Mouse (Mus musculus): ENCODE measurements around the gene Srd5a1. TPM values are rescaled to one million over a fixed set of nuclear protein-coding genes. Genes with fewer than 3 reads are reported as not detected.

Gene Srd5a1
- total and polyA plus RNA-seq, 3 experiments, result 7.7 to 10.5 TPM; not detected in 1

- TF ChIP-seq CHD2 (IDR thresholded peaks at IDR 0.05; ENCODE audit: low read length) (no peak), MYC (IDR thresholded peaks at IDR 0.05; ENCODE audit: low read depth, low read length) (no peak), CHD1 (IDR thresholded peaks at IDR 0.05; ENCODE audit: low read depth, low read length) (no peak), MAFK (IDR thresholded peaks at IDR 0.05; ENCODE audit: borderline replicate concordance, low read depth, low read length) (no peak), SIN3A (IDR thresholded peaks at IDR 0.05; ENCODE audit: low read length) (no peak), ZKSCAN1 (IDR thresholded peaks at IDR 0.05; ENCODE audit: low read depth, low read length) (no peak), KAT2A (conservative IDR thresholded peaks at IDR 0.05; ENCODE audit: low read depth, low read length) (no peak), TAL1 (IDR thresholded peaks at IDR 0.05; ENCODE audit: low read length) (no peak), POLR2A (IDR thresholded peaks at IDR 0.05; ENCODE audit: control insufficient read depth in 1 of 2, insufficient read depth in 1 of 2, low read depth in 1 of 2, low read length in 2 of 2, poor library complexity in 1 of 2) (no peak), TBP (IDR thresholded peaks at IDR 0.05; ENCODE audit: low read depth, low read length) (no peak), MEF2A (IDR thresholded peaks at IDR 0.05; ENCODE audit: extremely low read depth, insufficient replicate concordance, low read depth, low read length, poor library complexity, severe bottlenecking) (no peak), EP300 (IDR thresholded peaks at IDR 0.05; ENCODE audit: low read depth in 1 of 2, low read length in 2 of 2) (no peak)
- H3K4me3 ChIP-seq (ENCODE audit: control insufficient read depth in 1 of 2, insufficient read depth in 1 of 2, low read depth in 2 of 2, low read length in 2 of 2), result no peak overlapping the region
- no peaks in the 10 kb centered on the region for H3K36me3 ChIP-seq (ENCODE audit: control insufficient read depth in 1 of 2, insufficient read depth in 2 of 2, low read length in 2 of 2)
- no peaks in the 10 kb centered on the region for H3K9me3 ChIP-seq (replicated peaks; ENCODE audit: insufficient read depth, low read length)
- H3K79me2 ChIP-seq (ENCODE audit: control insufficient read depth, insufficient read depth, low read length, poor library complexity), result no peaks in the 10 kb centered on the region
- no peak overlapping the region for H3K27ac ChIP-seq (ENCODE audit: control insufficient read depth, low read depth, low read length)
- no peak for DNase-seq (ENCODE audit: low read depth, low spot score)
- H3K9ac ChIP-seq (ENCODE audit: control insufficient read depth, low read depth, low read length, poor library complexity, severe bottlenecking), result no peak overlapping the region
- no peaks in the 10 kb centered on the region for H3K4me1 ChIP-seq (ENCODE audit: control insufficient read depth in 1 of 2, insufficient read depth in 2 of 2, low read length in 2 of 2)
- no peaks in the 10 kb centered on the region for H3K27me3 ChIP-seq (ENCODE audit: control insufficient read depth in 1 of 2, insufficient read depth in 2 of 2, low read length in 2 of 2)
Measured at GRCm38 (mm10) chr13:69592226-69592625, 19.0 kb downstream of the Srd5a1 start.

GRCm38 (mm10) chr13:69591338-69591737 is 19.9 kb downstream of the Srd5a1 start:
- H3K79me2 ChIP-seq (ENCODE audit: control insufficient read depth, insufficient read depth, low read length, poor library complexity), result no peaks in the 10 kb centered on the region
- DNase-seq (ENCODE audit: low read depth, low spot score), result no peak
- TF ChIP-seq TAL1 (IDR thresholded peaks at IDR 0.05; ENCODE audit: low read length) (no peak), MYB (IDR thresholded peaks at IDR 0.05; ENCODE audit: low read depth, low read length) (no peak)

GRCm38 (mm10) chr13:69588263-69588662 is 23.0 kb downstream of the Srd5a1 start:
- TF ChIP-seq ETS1 (IDR thresholded peaks at IDR 0.05; ENCODE audit: low read depth, low read length) (no peak), NELFE (IDR thresholded peaks at IDR 0.05; ENCODE audit: low read depth, low read length) (no peak), JUND (IDR thresholded peaks at IDR 0.05; ENCODE audit: low read depth, low read length) (no peak), USF2 (IDR thresholded peaks at IDR 0.05; ENCODE audit: borderline replicate concordance in 1 of 2, insufficient read depth in 1 of 2, low read depth in 1 of 2, low read length in 2 of 2) (no peak), SMC3 (IDR thresholded peaks at IDR 0.05; ENCODE audit: low read depth, low read length) (no peak), TAL1 (IDR thresholded peaks at IDR 0.05; ENCODE audit: low read length) (no peak)

More at GRCm38 (mm10) chr13:69591338-69591737, 19.9 kb downstream of the Srd5a1 start:
- Histone ChIP-seq H3K4me1 (ENCODE audit: control insufficient read depth in 1 of 2, insufficient read depth in 2 of 2, low read length in 2 of 2) (no peaks in the 10 kb centered on the region), H3K9me3 (replicated peaks; ENCODE audit: insufficient read depth, low read length) (no peaks in the 10 kb centered on the region), H3K36me3 (ENCODE audit: control insufficient read depth in 1 of 2, insufficient read depth in 2 of 2, low read length in 2 of 2) (no peaks in the 10 kb centered on the region), H3K4me3 (ENCODE audit: control insufficient read depth in 1 of 2, insufficient read depth in 1 of 2, low read depth in 2 of 2, low read length in 2 of 2) (no peak overlapping the region), H3K27ac (ENCODE audit: control insufficient read depth, low read depth, low read length) (no peak overlapping the region), H3K9ac (ENCODE audit: control insufficient read depth, low read depth, low read length, poor library complexity, severe bottlenecking) (no peak overlapping the region), H3K27me3 (ENCODE audit: control insufficient read depth in 1 of 2, insufficient read depth in 2 of 2, low read length in 2 of 2) (no peaks in the 10 kb centered on the region)

More at GRCm38 (mm10) chr13:69588263-69588662, 23.0 kb downstream of the Srd5a1 start:
- Histone ChIP-seq H3K27ac (ENCODE audit: control insufficient read depth, low read depth, low read length) (no peak overlapping the region), H3K4me3 (ENCODE audit: control insufficient read depth in 1 of 2, insufficient read depth in 1 of 2, low read depth in 2 of 2, low read length in 2 of 2) (no peak overlapping the region), H3K36me3 (ENCODE audit: control insufficient read depth in 1 of 2, insufficient read depth in 2 of 2, low read length in 2 of 2) (no peaks in the 10 kb centered on the region), H3K9ac (ENCODE audit: control insufficient read depth, low read depth, low read length, poor library complexity, severe bottlenecking) (no peak overlapping the region), H3K79me2 (ENCODE audit: control insufficient read depth, insufficient read depth, low read length, poor library complexity) (no peaks in the 10 kb centered on the region), H3K27me3 (ENCODE audit: control insufficient read depth in 1 of 2, insufficient read depth in 2 of 2, low read length in 2 of 2) (no peaks in the 10 kb centered on the region), H3K4me1 (ENCODE audit: control insufficient read depth in 1 of 2, insufficient read depth in 2 of 2, low read length in 2 of 2) (no peaks in the 10 kb centered on the region), H3K9me3 (replicated peaks; ENCODE audit: insufficient read depth, low read length) (no peaks in the 10 kb centered on the region)
- no peak for DNase-seq (ENCODE audit: low read depth, low spot score)
